Mouse (Mus musculus): ENCODE results near the gene Mfn1. TPM values are rescaled to one million over a fixed set of nuclear protein-coding genes. Genes with fewer than 3 reads are reported as not detected.

Mfn1 gene
- polyA plus RNA-seq (2017; shearing (Covaris generic)) = 18.3 TPM

DNA sequence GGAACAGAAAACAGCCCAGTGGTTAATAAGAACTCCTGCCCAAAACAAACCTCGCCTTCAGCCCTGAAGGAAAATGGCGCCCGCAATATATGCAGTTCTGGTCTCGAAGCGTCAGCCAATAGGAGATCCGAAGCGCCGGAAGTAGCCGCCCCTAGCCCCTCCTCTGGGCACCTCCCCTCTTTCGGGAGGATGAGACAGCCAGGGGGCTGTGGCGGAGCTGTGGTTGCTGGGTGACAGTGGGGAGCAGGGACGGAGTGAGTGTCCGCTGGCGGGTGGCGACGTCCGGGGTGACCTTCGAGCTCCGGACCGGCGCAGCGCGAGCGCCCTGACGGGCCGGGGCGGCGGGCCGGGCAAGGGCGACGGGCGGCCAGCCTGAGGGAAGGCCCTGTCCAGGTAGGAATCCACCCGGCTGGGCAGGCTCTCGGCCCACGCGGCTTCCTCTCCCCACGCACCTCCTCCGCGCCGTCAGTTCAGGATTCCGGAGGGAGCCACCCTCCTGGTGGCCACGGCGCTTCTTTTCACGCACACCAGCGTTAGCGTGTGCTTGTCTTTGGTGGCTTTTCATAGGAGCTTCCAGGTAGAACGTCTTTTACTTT lies at the start of gene Mfn1:
Gene Mfn1 (plus strand): TSS at position 163 of the 596 bp plus-strand sequence.

DNA sequence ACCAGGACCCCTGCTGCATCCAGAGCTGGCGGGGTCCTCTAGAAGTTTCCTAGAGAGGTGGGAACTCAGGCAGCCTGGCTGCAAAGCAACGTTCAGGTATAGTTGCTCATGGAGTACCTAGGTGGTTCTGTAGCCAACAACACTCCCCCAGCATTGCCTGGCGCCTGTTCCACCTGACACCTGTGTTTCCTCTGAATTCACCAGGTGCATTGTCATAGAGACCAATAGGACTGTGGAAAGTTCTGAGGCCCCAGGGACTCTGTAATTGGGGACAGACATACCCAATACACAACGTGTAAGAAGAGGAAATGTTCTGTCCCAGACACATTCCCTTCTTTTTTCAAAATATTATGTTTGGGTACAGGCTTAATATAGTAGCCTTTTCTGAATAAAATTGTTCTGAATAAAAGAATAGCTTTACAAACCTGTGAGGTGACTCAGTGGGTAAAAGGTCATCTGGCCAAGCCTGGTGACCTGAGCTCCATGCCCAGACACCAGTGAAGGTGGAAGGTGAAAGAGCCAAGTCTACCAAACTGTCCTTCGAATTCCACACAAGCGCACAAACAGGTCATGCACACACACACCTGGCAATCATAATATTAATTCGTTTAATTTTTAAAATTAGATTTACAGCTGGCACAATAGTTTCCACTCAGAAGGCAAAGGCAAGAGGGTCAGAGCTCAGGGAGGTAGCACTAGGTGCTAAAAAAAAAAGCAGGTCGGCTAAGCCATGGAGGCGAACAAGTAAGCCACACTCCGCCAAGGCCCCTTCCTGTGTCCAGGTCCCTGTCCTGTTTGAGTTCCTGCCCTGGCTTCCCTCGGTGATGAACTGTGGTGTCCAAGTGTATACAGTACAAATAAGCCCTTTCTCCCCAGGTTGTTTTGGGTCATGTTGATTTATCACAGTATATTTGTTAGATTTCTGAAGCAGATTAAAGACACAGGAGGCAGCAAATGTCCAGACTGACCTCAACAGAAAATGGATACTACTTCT lies 36.9 kb upstream of the Mfn1 start, which contains the start of gene Kcnmb3:
Gene Kcnmb3 (minus strand): TSS at position 135 of the 994 bp plus-strand sequence.

GRCm38 (mm10) chr3:32509496-32510374 lies 19.5 kb upstream of the Mfn1 start, which contains the start of gene Zfp639:
TSS of gene Zfp639 (plus strand) at chr3:32510259.

GRCm38 (mm10) chr3:32616331-32617052 lies 87.2 kb downstream of the Mfn1 start, which contains the start of gene Gnb4:
TSS of gene Gnb4 (minus strand) at chr3:32616585.

Other genes with a start within 250 kb of the Mfn1 start
- gene Zmat3, start 163.5 kb upstream of the Mfn1 start, polyA plus RNA-seq (2017; shearing (Covaris generic)) = 1.6 TPM
- gene Pik3ca, start 131.8 kb upstream of the Mfn1 start, polyA plus RNA-seq (2017; shearing (Covaris generic)) = 43.9 TPM
- gene Kcnmb3, start 37.2 kb upstream of the Mfn1 start, polyA plus RNA-seq (2017; shearing (Covaris generic)) = not detected
- gene Zfp639, start 19.2 kb upstream of the Mfn1 start, polyA plus RNA-seq (2017; shearing (Covaris generic)) = 77.1 TPM
- gene Gnb4, start 87.1 kb downstream of the Mfn1 start, polyA plus RNA-seq (2017; shearing (Covaris generic)) = 1.3 TPM
- gene Actl6a, start 176.8 kb downstream of the Mfn1 start, polyA plus RNA-seq (2017; shearing (Covaris generic)) = 78.7 TPM
- 113 TPM for gene Ndufb5, start 207.5 kb downstream of the Mfn1 start, polyA plus RNA-seq (2017; shearing (Covaris generic))
- gene Mrpl47, start 208.1 kb downstream of the Mfn1 start, polyA plus RNA-seq (2017; shearing (Covaris generic)) = 21.4 TPM